ENCODE assay signal across 9 mouse cellular contexts in genomic region chr6:106645496-106646211, GRCm38 (mm10).
A peak's percentile ranks its signal among the peaks of the same experiment; 100 is the strongest.
DNase-seq lines count a peak whose midpoint lies in the region; ATAC-seq lines count a peak whose summit lies in the region.
"Had no signal": no experiment of that assay in that cellular context is flagged by ENCODE, and none has a peak within 500 bp of the region (broad histone marks: within the 10 kb centered on the region; RNA-seq: fewer than 3 reads in every experiment).

No protein-coding gene starts in this region.

- no peak overlapping the region for H3K27ac ChIP-seq in hindbrain, embryonic 11.5 days (ENCODE audit: low read depth, low read length)
- H3K27ac ChIP-seq in midbrain, embryonic 13.5 days, result no peak overlapping the region
- H3K27ac ChIP-seq: liver, embryonic 15.5 days had no signal

- ATAC-seq in hindbrain, embryonic 11.5 days (ENCODE audit: low FRiP score), result 0 out of 2 replicates have a peak, but pooled peaks have one; percentile 71
- peak; percentile 87 for ATAC-seq in midbrain, embryonic 13.5 days
- ATAC-seq in granulocyte monocyte progenitor cell, adult 5-6 weeks (replicated peaks; ENCODE audit: poor library complexity, severe bottlenecking), result no peak

- peak; percentile 6 to 17 for DNase-seq in urinary bladder, postnatal 36 days (ENCODE audit: low spot score in 2 of 2)
- DNase-seq in urinary bladder, postnatal 10 days (ENCODE audit: low spot score), result no peak
- peak; percentile 57 for DNase-seq in embryo, embryonic 11 days
- DNase-seq in hindbrain, embryonic 11.5 days (ENCODE audit: low spot score), result peak; percentile 52
- DNase-seq in layer of hippocampus, postnatal 10 days (ENCODE audit: low spot score in 2 of 2), result peak; percentile 62 to 74
- DNase-seq in thymus, postnatal 25 days, result no peak

- H3K4me1 ChIP-seq in hindbrain, embryonic 11.5 days (replicated peaks; ENCODE audit: control insufficient read depth, insufficient read depth, low read length), result no peaks in the 10 kb centered on the region
- 0 out of 2 replicates have a peak, but pooled peaks cover 7% of the 10 kb centered on the region for H3K4me1 ChIP-seq in midbrain, embryonic 13.5 days (replicated peaks)
- H3K4me1 ChIP-seq: liver, embryonic 15.5 days had no signal

- no peaks in the 10 kb centered on the region for H3K36me3 ChIP-seq in hindbrain, embryonic 11.5 days (ENCODE audit: control insufficient read depth, insufficient read depth, low read length)
- no peaks in the 10 kb centered on the region for H3K36me3 ChIP-seq in midbrain, embryonic 13.5 days
- H3K36me3 ChIP-seq: liver, embryonic 15.5 days had no signal

- no peak overlapping the region for H3K4me2 ChIP-seq in hindbrain, embryonic 11.5 days (replicated peaks; ENCODE audit: low read depth, low read length)
- no peak overlapping the region for H3K4me2 ChIP-seq in midbrain, embryonic 13.5 days (replicated peaks)
- H3K4me2 ChIP-seq: liver, embryonic 15.5 days had no signal

- no peaks in the 10 kb centered on the region for H3K9me3 ChIP-seq in hindbrain, embryonic 11.5 days (ENCODE audit: control insufficient read depth, low read length)
- H3K9me3 ChIP-seq in midbrain, embryonic 13.5 days, result no peaks in the 10 kb centered on the region
- H3K9me3 ChIP-seq: liver, embryonic 15.5 days had no signal

- no peaks in the 10 kb centered on the region for H3K27me3 ChIP-seq in hindbrain, embryonic 11.5 days (ENCODE audit: control insufficient read depth, insufficient read depth, low read length)
- H3K27me3 ChIP-seq in midbrain, embryonic 13.5 days, result no peaks in the 10 kb centered on the region
- H3K27me3 ChIP-seq: liver, embryonic 15.5 days had no signal

- H3K9ac ChIP-seq in hindbrain, embryonic 11.5 days (ENCODE audit: low read depth, low read length), result no peak overlapping the region
- no peak overlapping the region for H3K9ac ChIP-seq in midbrain, embryonic 13.5 days (replicated peaks)
- H3K9ac ChIP-seq: liver, embryonic 15.5 days had no signal

- H3K4me3 ChIP-seq in hindbrain, embryonic 11.5 days (ENCODE audit: low read depth, low read length), result no peak overlapping the region
- no peak overlapping the region for H3K4me3 ChIP-seq in midbrain, embryonic 13.5 days (replicated peaks)
- H3K4me3 ChIP-seq: liver, embryonic 15.5 days had no signal

- WGBS in hindbrain, embryonic 11.5 days, result 40% methylated on average over 5 of the region's 5 CpGs
- WGBS in midbrain, embryonic 13.5 days, result 44% methylated on average over 5 of the region's 5 CpGs

Comparison
In these comparisons a context has a peak if more than half of its experiments do, and no peak if none do; other contexts are left out.
1. DNase-seq: peak in urinary bladder, postnatal 36 days (2 of 2), embryo, embryonic 11 days (single experiment), hindbrain, embryonic 11.5 days (single experiment) and layer of hippocampus, postnatal 10 days (2 of 2); none in urinary bladder, postnatal 10 days (single experiment) and thymus, postnatal 25 days (single experiment).